Mouse (Mus musculus) erythroblast, embryonic 14.5 days (primary cell): ENCODE data around the gene Ccdc149.

Source experiments
- GATA1 ChIP-seq: IDR thresholded peaks from 2 replicates; pipeline ENCODE4 v1.6.1; 2012; ENCODE audit warnings: low read length, inconsistent platforms, mixed read lengths
- TAL1 ChIP-seq: IDR thresholded peaks from 3 replicates; pipeline ENCODE4 v1.6.1; 2012; ENCODE audit warnings: low read length, inconsistent platforms, mixed read lengths

DNA sequence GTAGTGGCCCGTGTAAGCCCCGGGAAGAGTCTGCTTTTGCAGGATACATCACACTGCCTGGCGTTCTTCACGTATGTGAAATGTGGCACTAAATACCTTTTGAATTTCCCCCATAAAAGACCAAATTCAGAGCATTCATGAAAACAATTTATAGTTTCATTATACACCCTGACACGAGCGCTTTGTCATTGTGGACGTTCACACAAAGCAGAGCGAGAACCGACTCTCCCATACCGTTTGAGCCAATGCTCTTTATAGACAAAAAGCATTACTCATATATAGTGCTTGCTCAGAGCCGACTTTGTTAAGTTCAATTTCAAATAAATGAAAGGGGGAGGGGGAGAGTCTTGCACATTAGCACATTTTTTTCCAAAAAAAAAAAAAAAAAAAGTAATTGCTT, 31.0 kb downstream of the Ccdc149 start:
- TF ChIP-seq GATA1 (no peak), TAL1 (no peak)
